Mouse (Mus musculus) liver, embryonic 14.5 days (tissue): ENCODE data around the gene Rab7b. TPM values are rescaled to one million over a fixed set of nuclear protein-coding genes. Genes with fewer than 3 reads are reported as not detected.

Source experiments
- ATAC-seq: fragments of 200-750 bp; cut with Nextera tagmentation; 2 replicates; pipeline ENCODE4 v1.8.0; 2017; ENCODE audit warnings: moderate number of reproducible peaks, mild to moderate bottlenecking, moderate library complexity; ENCODE audit not compliant: insufficient read depth
- DNase-seq, 3 experiments: peaks; one replicate each; pipeline ENCODE4 v3.0.0-alpha.2; 2012 to 2013; ENCODE audit warnings: low read depth in 3 of 3, low spot score in 3 of 3
- H3K27ac ChIP-seq: fragments of 300-500 bp; sonication (generic); 2 replicates; pipeline ENCODE4 v1.5.1; 2014; ENCODE audit warnings: moderate library complexity, mild to moderate bottlenecking, control low read depth, inconsistent platforms
- H3K27me3 ChIP-seq: fragments of 300-500 bp; sonication (generic); 2 replicates; pipeline ENCODE4 v1.6.1; 2014; ENCODE audit warnings: mild to moderate bottlenecking, low read length, moderate library complexity; ENCODE audit not compliant: control insufficient read depth, insufficient read depth
- H3K36me3 ChIP-seq: fragments of 300-500 bp; sonication (generic); replicated peaks from 2 replicates; pipeline ENCODE4 v1.6.1; 2014; ENCODE audit warnings: low read depth; ENCODE audit not compliant: control insufficient read depth, insufficient read depth
- H3K4me1 ChIP-seq, 2 experiments: fragments of 200-500 bp in 1 of 2; fragments of 300-500 bp in 1 of 2; sonication (generic) in 1 of 2; replicated peaks; 2 replicates each; pipeline ENCODE4 v1.6.1; 2012 to 2014; ENCODE audit warnings: antibody characterized with exemption in 1 of 2, inconsistent platforms in 1 of 2, low read length in 1 of 2; ENCODE audit not compliant: control insufficient read depth in 2 of 2, insufficient read depth in 2 of 2
- H3K4me2 ChIP-seq: fragments of 300-500 bp; sonication (generic); 2 replicates; pipeline ENCODE4 v1.6.1; 2014; ENCODE audit warnings: low read depth, mild to moderate bottlenecking, control low read depth, moderate library complexity
- H3K4me3 ChIP-seq, 2 experiments: fragments of 200-500 bp in 1 of 2; fragments of 300-500 bp in 1 of 2; sonication (generic) in 1 of 2; 2 replicates each; pipeline ENCODE4 v1.5.1; 2012 to 2014; ENCODE audit warnings: low read depth in 2 of 2, low read length in 2 of 2, mild to moderate bottlenecking in 2 of 2, control low read depth in 1 of 2, inconsistent platforms in 1 of 2, moderate library complexity in 1 of 2; ENCODE audit not compliant: insufficient read depth in 1 of 2
- H3K9ac ChIP-seq: fragments of 300-500 bp; sonication (generic); replicated peaks from 2 replicates; pipeline ENCODE4 v1.6.1; 2014; ENCODE audit warnings: mild to moderate bottlenecking, control low read depth, moderate library complexity
- H3K9me3 ChIP-seq: fragments of 300-500 bp; sonication (generic); 2 replicates; pipeline ENCODE4 v1.6.1; 2016; ENCODE audit warnings: low read length, mixed read lengths; ENCODE audit not compliant: control insufficient read depth
- CTCF ChIP-seq: IDR thresholded peaks from 2 replicates; pipeline ENCODE4 v1.5.1; 2016; ENCODE audit warnings: antibody characterized with exemption, low read depth, control low read depth
- EP300 ChIP-seq: IDR thresholded peaks from 2 replicates; pipeline ENCODE4 v1.6.1; 2016; ENCODE audit warnings: antibody characterized with exemption, low read depth
- WGBS: fragments of 180-500 bp; shearing (Covaris S2); extraction: QIAGEN DNeasy Blood & Tissue Kit; methylation state at CpG from one replicate; pipeline ENCODE4 v1.1.7; 2014; ENCODE audit not compliant: insufficient replicate concordance; 5-methylcytosine and 5-hydroxymethylcytosine counted together
- polyA plus RNA-seq, 2 experiments: library from polyadenylated mRNA; depleted of rRNA in 1 of 2; stranded (reverse) in 1 of 2; unstranded in 1 of 2; fragments of >200 nt; fragmentation: Nextera tagmentation in 1 of 2; extraction: Ambion mirVana in 1 of 2; gene quantifications; 2 replicates each; pipeline versions ENCODE4 v1.2.1 to v1.2.3; 2012 to 2014

Gene Rab7b
- polyA plus RNA-seq, 2 experiments: 0.42 to 0.91 TPM

DNA sequence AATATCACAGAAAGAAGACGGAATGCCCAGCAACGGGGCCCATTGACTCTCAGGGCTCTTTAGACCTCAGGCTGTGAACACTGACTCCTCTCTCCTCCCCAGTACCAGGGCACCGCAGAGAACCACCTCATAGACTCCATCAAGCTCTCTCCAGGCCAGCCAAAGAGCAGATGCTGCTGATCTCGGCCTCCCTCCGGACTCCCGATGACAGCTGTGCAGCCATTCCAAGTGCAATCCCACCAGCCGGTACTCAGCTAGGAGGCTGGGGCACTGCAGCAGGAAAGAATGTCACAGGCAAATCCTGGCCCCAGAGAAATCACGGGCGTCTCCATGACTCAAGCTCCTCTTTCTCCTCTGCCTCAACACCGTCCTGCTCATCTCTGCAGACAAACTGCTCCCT lies 23.0 kb downstream of the Rab7b start:
- Histone ChIP-seq H3K27me3 (no peaks in the 10 kb centered on the region), H3K4me2 (no peak overlapping the region), H3K27ac (no peak overlapping the region), H3K4me3 (no peak overlapping the region), H3K36me3 (no peaks in the 10 kb centered on the region), H3K9ac (no peak overlapping the region), H3K9me3 (no peaks in the 10 kb centered on the region), H3K4me1 (no peaks in the 10 kb centered on the region)
- WGBS: 67% methylated on average over 10 of the region's 10 CpGs
- TF ChIP-seq EP300: no peak
- ATAC-seq (no peak), DNase-seq (no peak)

DNA sequence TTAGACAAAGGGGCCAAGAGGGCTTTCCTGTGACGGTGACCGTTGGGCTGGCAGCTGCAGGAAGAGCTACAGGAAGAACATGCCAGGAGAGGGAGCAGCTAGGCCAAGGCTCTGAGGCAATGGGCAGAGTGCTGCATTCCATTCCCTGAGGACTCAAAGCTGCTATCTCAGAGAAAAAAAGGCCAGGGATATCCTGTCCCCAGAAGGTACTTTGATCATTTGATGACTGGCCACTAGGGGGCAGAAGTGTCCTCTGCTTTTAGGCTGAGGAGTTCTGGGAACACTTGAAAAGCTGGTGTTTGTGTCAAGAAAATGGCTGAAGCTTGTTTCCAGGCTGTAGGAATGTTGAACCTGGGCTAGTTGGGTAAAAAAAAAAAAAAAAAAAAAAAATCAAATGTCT lies 23.9 kb downstream of the Rab7b start:
- WGBS: 21% methylated on average over 2 of the region's 2 CpGs
- ATAC-seq: no peak
- TF ChIP-seq CTCF: peak; percentile 79
- TF ChIP-seq EP300: no peak
- Histone ChIP-seq H3K27me3 (no peaks in the 10 kb centered on the region), H3K9me3 (no peaks in the 10 kb centered on the region), H3K9ac (no peak overlapping the region), H3K4me2 (no peak overlapping the region), H3K4me1 (no peaks in the 10 kb centered on the region), H3K36me3 (no peaks in the 10 kb centered on the region), H3K4me3 (no peak overlapping the region), H3K27ac (no peak overlapping the region)
- DNase-seq: peak; percentile 30 to 39 (median 38)

DNA sequence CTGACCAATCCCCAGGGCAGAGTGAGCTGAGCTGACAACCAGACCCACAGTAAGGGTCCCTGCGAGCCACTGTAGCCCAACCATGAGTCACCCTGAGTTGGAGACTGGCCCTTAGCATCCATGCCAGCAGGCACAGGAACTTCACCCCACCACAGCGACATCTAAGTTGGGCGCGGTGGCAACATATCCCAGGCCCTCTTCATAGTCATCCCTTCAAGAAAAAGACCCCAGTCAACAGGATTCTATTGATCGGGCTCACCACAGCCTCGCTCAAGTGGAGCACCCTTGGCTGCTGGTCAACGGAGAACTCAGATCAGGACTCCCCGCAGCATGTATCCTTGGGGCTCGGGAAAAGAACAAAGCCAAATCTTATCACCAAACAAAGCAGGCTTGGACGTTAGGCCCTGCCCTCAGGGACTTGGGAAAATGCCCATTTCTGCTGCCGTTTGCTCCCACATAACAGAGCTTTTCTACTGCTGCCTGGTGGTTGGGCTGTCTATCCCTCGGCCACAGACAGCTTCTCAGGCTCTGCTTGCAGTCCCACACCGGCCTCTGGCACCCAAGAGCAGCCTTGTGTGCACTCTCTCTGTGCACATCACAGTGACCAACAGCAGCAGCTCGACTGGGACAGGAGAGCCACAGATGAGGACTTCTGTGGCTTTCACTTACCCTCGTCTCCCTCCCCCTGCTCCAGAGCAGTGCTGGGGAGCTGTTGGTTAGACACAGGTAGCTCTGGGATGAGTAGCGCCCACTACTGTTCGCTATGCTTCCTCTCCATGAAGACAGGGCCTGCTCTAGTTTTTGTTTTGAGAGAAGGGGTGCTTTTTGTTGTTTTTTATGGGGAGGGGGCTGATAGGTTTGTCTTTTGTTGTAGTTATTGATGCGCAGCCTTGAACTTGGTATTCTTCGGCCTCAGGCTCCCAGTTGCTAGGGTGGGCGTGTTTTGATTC lies 26.2 kb downstream of the Rab7b start:
- no peak overlapping the region for H3K4me3 ChIP-seq
- DNase-seq: no peak
- ATAC-seq: no peak
- H3K4me2 ChIP-seq: no peak overlapping the region
- 63% methylated on average over 20 of the region's 20 CpGs for WGBS
- no peaks in the 10 kb centered on the region for H3K9me3 ChIP-seq
- H3K9ac ChIP-seq: no peak overlapping the region
- TF ChIP-seq EP300: no peak
- peak; percentile 4; the same call in 1 of the 2 replicates for TF ChIP-seq CTCF
- H3K36me3 ChIP-seq: no peaks in the 10 kb centered on the region
- no peak overlapping the region for H3K27ac ChIP-seq
- H3K4me1 ChIP-seq: no peaks in the 10 kb centered on the region
- H3K27me3 ChIP-seq: no peaks in the 10 kb centered on the region

DNA sequence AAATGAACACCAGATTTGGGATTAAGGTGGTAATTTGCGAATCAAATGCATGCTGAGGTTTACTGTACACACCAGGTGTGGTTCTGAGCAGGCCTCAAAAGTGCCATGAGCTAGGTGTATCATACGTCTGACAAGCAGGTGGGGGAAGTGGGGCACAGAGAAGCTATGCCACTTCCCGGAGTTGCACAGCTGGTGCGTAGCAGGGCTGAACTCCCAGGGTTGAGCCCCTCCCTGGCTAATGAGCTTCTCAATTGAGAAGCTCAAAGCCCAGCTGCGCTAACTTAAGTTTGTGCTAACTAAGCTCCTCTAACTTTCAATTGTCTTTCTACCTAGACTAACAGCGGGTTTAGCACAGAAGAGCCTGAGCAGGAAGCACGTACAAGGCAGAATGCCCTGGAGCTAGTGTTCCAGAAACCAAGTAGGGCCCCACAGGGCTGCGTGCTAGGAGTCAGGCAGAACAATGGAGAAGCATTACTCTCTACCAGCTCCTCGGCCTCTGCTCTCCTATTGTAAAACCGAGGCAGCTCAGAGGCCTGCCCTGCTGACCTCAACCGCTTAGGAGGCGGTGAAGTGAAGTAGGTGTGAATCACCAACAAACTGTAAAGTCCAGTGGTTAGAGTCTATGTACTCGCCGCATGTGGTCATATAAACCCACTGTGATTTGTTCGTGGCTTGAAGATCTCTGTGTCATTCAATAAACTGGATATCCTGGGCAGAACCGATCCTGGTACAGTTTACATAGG lies 30.6 kb downstream of the Rab7b start:
- H3K4me2 ChIP-seq: no peak overlapping the region
- no peak overlapping the region for H3K4me3 ChIP-seq
- DNase-seq: no peak
- no peak overlapping the region for H3K27ac ChIP-seq
- WGBS: 58% methylated on average over 16 of the region's 16 CpGs
- H3K9me3 ChIP-seq: no peaks in the 10 kb centered on the region
- TF ChIP-seq CTCF (no peak), EP300 (no peak)
- H3K9ac ChIP-seq: no peak overlapping the region
- ATAC-seq: no peak
- H3K27me3 ChIP-seq: no peaks in the 10 kb centered on the region
- no peaks in the 10 kb centered on the region for H3K4me1 ChIP-seq
- no peaks in the 10 kb centered on the region for H3K36me3 ChIP-seq

DNA sequence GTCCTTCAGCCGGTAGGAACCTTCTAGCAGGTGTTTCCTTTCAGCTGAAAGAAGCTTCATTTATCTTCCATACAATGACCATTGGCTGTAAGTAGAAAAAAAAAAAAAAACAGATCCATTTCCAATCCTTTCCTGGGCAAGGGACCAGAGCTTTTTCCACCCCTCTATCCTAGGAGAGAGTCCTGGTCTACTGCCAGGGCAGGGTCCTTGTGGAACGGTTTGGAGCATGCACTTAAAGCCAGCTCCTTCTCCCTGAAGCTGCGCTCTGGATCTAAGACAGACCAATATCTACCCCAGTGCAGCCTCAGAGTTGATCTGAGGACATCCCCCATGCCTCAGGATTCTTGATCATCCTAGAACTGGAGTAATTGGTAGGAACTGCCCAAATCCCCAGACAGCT lies 33.5 kb downstream of the Rab7b start:
- H3K36me3 ChIP-seq: no peaks in the 10 kb centered on the region
- no peak overlapping the region for H3K27ac ChIP-seq
- H3K27me3 ChIP-seq: no peaks in the 10 kb centered on the region
- H3K4me2 ChIP-seq: no peak overlapping the region
- WGBS: 60% methylated on average over 3 of the region's 3 CpGs
- DNase-seq (no peak), ATAC-seq (no peak)
- no peak overlapping the region for H3K4me3 ChIP-seq
- no peak for TF ChIP-seq EP300
- no peak for TF ChIP-seq CTCF
- H3K9me3 ChIP-seq: no peaks in the 10 kb centered on the region
- no peaks in the 10 kb centered on the region for H3K4me1 ChIP-seq
- H3K9ac ChIP-seq: no peak overlapping the region
